Mouse (Mus musculus): Measurements from ENCODE around the gene Armc12. TPM values are rescaled to one million over a fixed set of nuclear protein-coding genes. Genes with fewer than 3 reads are reported as not detected.

The Armc12 gene
- polyA plus RNA-seq, 1 experiment from 2014 or later = not detected

DNA sequence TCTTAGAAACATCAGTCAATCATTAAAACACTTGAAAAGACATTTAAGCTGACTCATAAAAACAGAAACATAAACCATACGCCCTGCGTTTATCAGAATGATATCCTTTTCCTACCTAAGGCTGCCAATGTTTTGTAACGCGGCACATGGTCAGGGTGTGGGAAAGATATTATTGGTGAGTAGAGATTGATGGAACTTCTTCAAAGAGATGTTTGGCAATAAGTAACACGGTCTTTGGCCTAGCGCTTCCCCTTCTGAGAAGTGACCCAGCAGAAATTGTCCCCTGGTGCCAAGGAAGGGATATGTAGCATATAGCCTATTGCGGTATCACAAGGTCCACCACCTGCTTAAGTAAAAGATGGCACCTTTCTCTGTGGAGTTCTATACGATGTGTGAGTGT is 34.8 kb upstream of the Armc12 start:
- Histone ChIP-seq H3K4me1 (replicated peaks; ENCODE audit: control insufficient read depth, insufficient read depth, low read length) (peaks cover 3% of the 10 kb centered on the region; the same call in 1 of the 2 replicates), H3K9me3 (ENCODE audit: control insufficient read depth, low read length) (no peaks in the 10 kb centered on the region), H3K27me3 (replicated peaks; ENCODE audit: control insufficient read depth, insufficient read depth, low read length) (no peaks in the 10 kb centered on the region), H3K36me3 (ENCODE audit: control insufficient read depth, insufficient read depth) (no peaks in the 10 kb centered on the region), H3K9ac (replicated peaks; ENCODE audit: low read depth, low read length) (no peak overlapping the region), H3K4me3 (replicated peaks; ENCODE audit: low read length) (no peak overlapping the region), H3K27ac (ENCODE audit: low read length) (no peak overlapping the region), H3K4me2 (ENCODE audit: low read length) (no peak overlapping the region)
- 94% methylated on average over 8 of the region's 8 CpGs for WGBS
- ATAC-seq = no peak

DNA sequence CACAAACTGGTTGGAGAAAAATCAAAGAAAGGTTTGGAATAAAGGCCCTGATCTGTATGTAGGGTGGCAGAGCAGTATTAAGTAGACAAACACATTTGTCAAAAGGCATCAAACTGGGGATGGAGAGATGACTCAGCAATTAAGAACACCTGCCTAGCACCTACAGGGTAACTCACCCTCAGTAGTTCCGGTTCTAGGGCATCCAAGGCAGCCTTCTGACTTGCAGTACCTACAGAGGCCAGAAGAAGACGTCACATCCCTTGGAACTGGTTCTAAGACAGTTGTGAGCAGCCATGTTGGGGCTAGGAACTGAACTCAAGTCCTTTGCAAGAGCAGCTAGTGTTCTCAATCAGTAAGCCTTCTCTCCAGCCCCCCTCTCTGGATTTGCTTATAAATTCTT is 31.4 kb upstream of the Armc12 start:
- no peak for ATAC-seq
- Histone ChIP-seq H3K9ac (replicated peaks; ENCODE audit: low read depth, low read length) (no peak overlapping the region), H3K4me3 (replicated peaks; ENCODE audit: low read length) (no peak overlapping the region), H3K4me2 (ENCODE audit: low read length) (no peak overlapping the region), H3K27me3 (replicated peaks; ENCODE audit: control insufficient read depth, insufficient read depth, low read length) (no peaks in the 10 kb centered on the region), H3K27ac (ENCODE audit: low read length) (no peak overlapping the region), H3K36me3 (ENCODE audit: control insufficient read depth, insufficient read depth) (no peaks in the 10 kb centered on the region), H3K4me1 (replicated peaks; ENCODE audit: control insufficient read depth, insufficient read depth, low read length) (no peaks in the 10 kb centered on the region), H3K9me3 (ENCODE audit: control insufficient read depth, low read length) (no peaks in the 10 kb centered on the region)
- 68% methylated on average over 2 of the region's 2 CpGs for WGBS

DNA sequence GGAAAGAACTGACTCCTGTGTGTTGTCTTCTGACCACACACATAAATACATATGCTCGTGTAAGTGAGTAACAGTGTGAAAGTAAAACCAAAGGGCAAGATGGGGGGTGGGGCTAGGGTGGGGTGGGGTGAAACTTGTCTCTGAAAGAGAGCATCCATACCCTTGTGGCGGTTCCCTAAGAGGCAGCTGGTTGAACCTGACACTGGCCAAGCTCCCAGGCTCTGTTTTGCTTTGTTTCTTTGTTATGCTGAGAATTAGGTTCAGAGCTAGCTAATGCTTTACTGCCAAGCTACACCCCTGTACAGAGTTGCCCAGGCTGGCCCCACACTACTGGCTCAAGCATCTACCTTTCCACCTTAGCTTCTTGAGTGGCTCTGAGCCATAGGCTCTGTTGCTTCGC is 30.1 kb upstream of the Armc12 start:
- 65% methylated on average over 3 of the region's 3 CpGs for WGBS
- no peaks in the 10 kb centered on the region for H3K36me3 ChIP-seq (ENCODE audit: control insufficient read depth, insufficient read depth)

DNA sequence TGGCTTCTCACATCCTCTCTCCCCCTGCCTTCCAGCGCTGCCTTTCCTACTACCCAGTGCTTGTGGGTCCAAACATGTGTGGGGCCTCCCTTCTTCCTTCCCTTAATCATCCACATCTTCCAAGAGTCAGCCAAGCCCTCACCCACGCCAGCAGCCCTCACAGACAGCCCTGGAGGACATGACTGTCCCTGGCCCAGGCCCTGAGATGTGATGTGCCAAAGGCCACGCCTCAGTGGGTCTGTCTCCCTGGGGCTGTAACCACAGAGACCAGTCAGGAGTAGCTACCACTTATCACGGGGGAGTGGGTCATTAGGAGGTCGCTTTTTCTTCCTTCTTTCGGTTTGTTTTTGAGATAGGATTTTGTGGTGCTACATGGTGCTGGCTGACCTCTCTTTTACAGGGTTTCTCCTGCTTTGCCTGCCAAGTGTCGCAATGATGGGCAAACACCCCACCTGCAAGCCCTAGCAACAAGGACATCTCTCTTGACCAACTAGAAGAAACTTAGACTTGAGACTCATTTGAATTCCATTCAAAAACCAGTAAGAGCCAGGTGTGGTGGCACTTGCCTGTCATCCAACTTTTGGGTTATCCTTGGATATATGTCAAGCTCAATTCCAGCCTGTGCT is 28.3 kb upstream of the Armc12 start:
- H3K27ac ChIP-seq (ENCODE audit: low read length) = no peak overlapping the region
- no peak for ATAC-seq
- H3K4me2 ChIP-seq (ENCODE audit: low read length) = no peak overlapping the region
- H3K4me1 ChIP-seq (replicated peaks; ENCODE audit: control insufficient read depth, insufficient read depth, low read length) = no peaks in the 10 kb centered on the region
- no peaks in the 10 kb centered on the region for H3K9me3 ChIP-seq (ENCODE audit: control insufficient read depth, low read length)
- no peak overlapping the region for H3K9ac ChIP-seq (replicated peaks; ENCODE audit: low read depth, low read length)
- WGBS = 71% methylated on average over 7 of the region's 7 CpGs
- no peak overlapping the region for H3K4me3 ChIP-seq (replicated peaks; ENCODE audit: low read length)
- no peaks in the 10 kb centered on the region for H3K27me3 ChIP-seq (replicated peaks; ENCODE audit: control insufficient read depth, insufficient read depth, low read length)
- no peaks in the 10 kb centered on the region for H3K36me3 ChIP-seq (ENCODE audit: control insufficient read depth, insufficient read depth)

More for the DNA sequence above, 30.1 kb upstream of the Armc12 start:
- H3K27ac ChIP-seq (ENCODE audit: low read length) = no peak overlapping the region
- no peaks in the 10 kb centered on the region for H3K9me3 ChIP-seq (ENCODE audit: control insufficient read depth, low read length)
- H3K4me3 ChIP-seq (replicated peaks; ENCODE audit: low read length) = no peak overlapping the region
- H3K4me2 ChIP-seq (ENCODE audit: low read length) = no peak overlapping the region
- no peak for ATAC-seq
- H3K4me1 ChIP-seq (replicated peaks; ENCODE audit: control insufficient read depth, insufficient read depth, low read length) = no peaks in the 10 kb centered on the region
- H3K27me3 ChIP-seq (replicated peaks; ENCODE audit: control insufficient read depth, insufficient read depth, low read length) = no peaks in the 10 kb centered on the region
- H3K9ac ChIP-seq (replicated peaks; ENCODE audit: low read depth, low read length) = no peak overlapping the region

DNA sequence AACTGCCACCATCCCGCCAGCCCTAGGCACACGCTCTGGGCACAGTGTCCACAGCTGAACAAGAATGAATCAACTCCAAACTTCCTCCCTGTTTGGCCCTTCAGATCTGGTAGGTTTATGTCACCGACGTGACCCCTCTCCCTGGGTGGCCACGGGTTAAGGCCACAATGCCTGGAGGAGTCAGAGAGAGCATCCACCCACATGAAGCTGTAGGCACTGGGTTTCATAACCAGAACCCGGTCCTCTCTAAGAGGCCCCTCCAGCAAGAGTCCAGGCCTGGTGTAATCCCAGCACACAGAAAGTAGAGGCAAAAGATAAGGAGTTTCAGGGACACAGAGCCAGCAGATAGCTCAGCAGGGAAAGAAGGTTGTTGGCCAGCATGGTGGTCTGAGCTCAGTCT is 26.4 kb upstream of the Armc12 start:
- Histone ChIP-seq H3K4me1 (replicated peaks; ENCODE audit: control insufficient read depth, insufficient read depth, low read length) (no peaks in the 10 kb centered on the region), H3K27me3 (replicated peaks; ENCODE audit: control insufficient read depth, insufficient read depth, low read length) (no peaks in the 10 kb centered on the region), H3K9me3 (ENCODE audit: control insufficient read depth, low read length) (no peaks in the 10 kb centered on the region), H3K27ac (ENCODE audit: low read length) (no peak overlapping the region), H3K36me3 (ENCODE audit: control insufficient read depth, insufficient read depth) (no peaks in the 10 kb centered on the region), H3K4me3 (replicated peaks; ENCODE audit: low read length) (no peak overlapping the region), H3K9ac (replicated peaks; ENCODE audit: low read depth, low read length) (no peak overlapping the region), H3K4me2 (ENCODE audit: low read length) (no peak overlapping the region)
- ATAC-seq = no peak
- 83% methylated on average over 6 of the region's 6 CpGs for WGBS

DNA sequence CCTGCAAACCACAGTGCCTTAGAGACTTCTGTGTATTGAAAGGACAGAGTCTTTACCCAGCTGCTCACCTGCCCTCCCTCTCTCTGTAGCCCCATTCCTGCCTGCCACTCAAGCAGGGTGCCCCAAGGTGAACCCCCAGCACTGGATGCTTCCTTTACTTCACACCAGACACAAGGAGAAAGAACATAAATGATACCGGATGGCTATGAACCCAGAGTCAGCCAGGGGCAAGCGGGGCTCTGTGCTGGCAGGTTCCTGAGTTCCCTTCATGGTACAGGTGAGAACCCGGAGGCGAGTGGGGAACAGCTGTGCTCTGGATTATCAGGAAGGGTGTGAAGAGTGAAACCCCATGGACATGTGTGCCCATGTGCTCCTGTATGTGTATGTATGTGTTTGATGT is 25.0 kb upstream of the Armc12 start:
- H3K4me3 ChIP-seq (replicated peaks; ENCODE audit: low read length) = no peak overlapping the region
- no peaks in the 10 kb centered on the region for H3K9me3 ChIP-seq (ENCODE audit: control insufficient read depth, low read length)
- ATAC-seq = no peak
- no peaks in the 10 kb centered on the region for H3K4me1 ChIP-seq (replicated peaks; ENCODE audit: control insufficient read depth, insufficient read depth, low read length)
- H3K36me3 ChIP-seq (ENCODE audit: control insufficient read depth, insufficient read depth) = no peaks in the 10 kb centered on the region
- no peak overlapping the region for H3K9ac ChIP-seq (replicated peaks; ENCODE audit: low read depth, low read length)
- H3K27me3 ChIP-seq (replicated peaks; ENCODE audit: control insufficient read depth, insufficient read depth, low read length) = no peaks in the 10 kb centered on the region
- H3K4me2 ChIP-seq (ENCODE audit: low read length) = no peak overlapping the region
- 89% methylated on average over 4 of the region's 4 CpGs for WGBS
- no peak overlapping the region for H3K27ac ChIP-seq (ENCODE audit: low read length)

DNA sequence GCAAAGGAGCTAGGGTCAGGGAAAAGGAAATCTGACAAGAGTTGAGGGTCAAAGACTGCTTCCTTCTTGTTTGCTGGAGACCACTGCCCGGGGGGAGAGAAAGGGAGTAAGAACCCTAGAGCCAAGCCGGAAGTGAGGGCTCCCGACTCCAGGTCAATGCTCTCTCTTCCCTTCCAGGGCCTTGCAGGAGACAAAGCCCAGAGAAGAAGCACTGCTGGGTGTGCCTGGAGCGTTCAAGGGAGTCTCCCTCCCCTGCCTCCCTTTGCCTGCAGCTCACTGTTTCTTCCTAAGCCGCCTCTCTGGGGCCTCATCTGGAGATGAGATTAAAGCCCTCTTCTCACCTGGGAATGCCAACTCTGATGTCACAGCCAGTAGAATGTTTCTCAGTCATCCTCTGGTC is 23.7 kb upstream of the Armc12 start:
- Histone ChIP-seq H3K4me1 (replicated peaks; ENCODE audit: control insufficient read depth, insufficient read depth, low read length) (0 out of 2 replicates have a peak, but pooled peaks cover 5% of the 10 kb centered on the region), H3K27ac (ENCODE audit: low read length) (no peak overlapping the region), H3K9me3 (ENCODE audit: control insufficient read depth, low read length) (no peaks in the 10 kb centered on the region), H3K36me3 (ENCODE audit: control insufficient read depth, insufficient read depth) (no peaks in the 10 kb centered on the region), H3K4me3 (replicated peaks; ENCODE audit: low read length) (no peak overlapping the region), H3K9ac (replicated peaks; ENCODE audit: low read depth, low read length) (no peak overlapping the region), H3K27me3 (replicated peaks; ENCODE audit: control insufficient read depth, insufficient read depth, low read length) (peaks cover 3% of the 10 kb centered on the region; the same call in 1 of the 2 replicates), H3K4me2 (ENCODE audit: low read length) (no peak overlapping the region)
- 23% methylated on average over 5 of the region's 5 CpGs for WGBS
- ATAC-seq = no peak

DNA sequence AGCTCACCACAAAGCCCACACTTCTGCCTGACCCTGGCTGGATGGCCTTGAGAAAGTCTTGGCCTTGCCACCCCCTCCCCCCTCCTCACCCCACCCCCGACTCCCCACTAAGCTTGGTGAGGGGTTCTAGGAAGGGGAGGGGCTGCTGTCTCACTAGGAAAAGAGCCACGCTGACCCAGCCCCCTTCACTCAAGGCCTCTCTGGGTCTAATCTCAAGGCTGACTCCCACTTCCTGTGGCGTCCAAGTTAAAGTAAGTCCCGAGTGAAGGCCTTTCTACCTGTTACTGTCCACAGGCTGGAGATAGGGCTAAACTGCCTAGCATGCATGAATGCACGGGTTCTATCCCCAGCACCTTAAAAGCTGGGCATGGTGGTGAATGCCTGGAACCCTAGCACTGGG is 23.1 kb upstream of the Armc12 start:
- Histone ChIP-seq H3K27me3 (replicated peaks; ENCODE audit: control insufficient read depth, insufficient read depth, low read length) (peaks cover 3% of the 10 kb centered on the region; the same call in 1 of the 2 replicates), H3K36me3 (ENCODE audit: control insufficient read depth, insufficient read depth) (no peaks in the 10 kb centered on the region), H3K4me1 (replicated peaks; ENCODE audit: control insufficient read depth, insufficient read depth, low read length) (0 out of 2 replicates have a peak, but pooled peaks cover 5% of the 10 kb centered on the region), H3K4me3 (replicated peaks; ENCODE audit: low read length) (no peak overlapping the region), H3K9me3 (ENCODE audit: control insufficient read depth, low read length) (no peaks in the 10 kb centered on the region), H3K27ac (ENCODE audit: low read length) (no peak overlapping the region), H3K4me2 (ENCODE audit: low read length) (no peak overlapping the region), H3K9ac (replicated peaks; ENCODE audit: low read depth, low read length) (no peak overlapping the region)
- 30% methylated on average over 5 of the region's 5 CpGs for WGBS
- no peak for ATAC-seq

DNA sequence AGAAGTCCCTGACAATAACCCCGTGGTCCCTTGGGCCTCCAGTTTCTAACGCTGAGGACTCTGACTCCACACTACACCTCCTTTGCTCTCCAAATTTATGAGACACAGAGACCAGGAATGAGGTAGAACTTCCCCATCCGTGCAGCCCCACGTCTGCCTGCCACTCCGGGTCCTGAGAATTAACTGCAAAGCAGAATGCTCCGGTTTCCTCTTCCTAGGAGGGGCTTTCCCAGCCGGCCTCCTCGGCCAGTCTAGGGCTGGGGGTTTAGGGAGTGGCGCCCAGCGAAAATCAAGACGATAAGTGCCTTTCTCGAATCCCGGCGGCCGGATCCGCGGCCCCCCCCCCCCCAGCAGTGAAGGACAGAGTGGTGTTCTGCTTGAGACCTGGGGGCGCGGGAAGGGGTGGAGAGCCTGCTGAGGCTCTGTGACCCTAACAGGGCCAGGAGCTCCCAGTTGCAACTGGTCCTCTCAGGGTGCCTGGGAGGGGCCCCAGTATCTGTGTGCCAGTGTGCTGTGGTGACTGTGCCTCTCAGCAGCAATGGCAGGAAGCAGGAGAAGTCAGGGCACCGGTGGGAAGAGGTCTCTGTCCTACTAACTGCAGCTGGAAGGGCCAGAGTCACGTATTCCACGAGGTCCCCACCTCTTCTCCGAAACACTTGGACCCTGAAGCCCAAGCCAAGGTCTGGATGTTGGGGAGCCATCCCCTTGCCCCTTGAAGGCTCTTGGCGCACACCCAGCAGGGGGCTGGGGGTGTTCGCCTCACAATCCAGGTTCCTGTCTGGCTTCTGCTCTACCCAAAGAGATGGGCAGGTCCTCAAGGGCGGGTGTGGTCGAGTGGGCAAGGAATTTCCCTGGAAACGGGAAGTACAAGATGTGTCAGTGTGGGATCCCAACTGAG is 19.9 kb upstream of the Armc12 start:
- H3K4me1 ChIP-seq (replicated peaks; ENCODE audit: control insufficient read depth, insufficient read depth, low read length) = peaks cover 5% of the 10 kb centered on the region; the same call in 1 of the 2 replicates
- WGBS = 9% methylated on average over 28 of the region's 28 CpGs
- peak overlapping the region; percentile 6; the same call in 1 of the 2 replicates for H3K4me2 ChIP-seq (ENCODE audit: low read length)
- H3K36me3 ChIP-seq (ENCODE audit: control insufficient read depth, insufficient read depth) = no peaks in the 10 kb centered on the region
- H3K27me3 ChIP-seq (replicated peaks; ENCODE audit: control insufficient read depth, insufficient read depth, low read length) = peaks cover 3% of the 10 kb centered on the region; the same call in 1 of the 2 replicates
- H3K9me3 ChIP-seq (ENCODE audit: control insufficient read depth, low read length) = no peaks in the 10 kb centered on the region
- 0 out of 2 replicates have a peak overlapping the region, but pooled peaks have one; percentile 10 for H3K9ac ChIP-seq (replicated peaks; ENCODE audit: low read depth, low read length)
- no peak overlapping the region for H3K4me3 ChIP-seq (replicated peaks; ENCODE audit: low read length)
- H3K27ac ChIP-seq (ENCODE audit: low read length) = no peak overlapping the region
- no peak for ATAC-seq

Measured in forebrain, embryonic 16.5 days (tissue).